Mouse (Mus musculus) liver, adult 2 months (tissue): ENCODE measurements around the gene Olfr1058. TPM values are rescaled to one million over a fixed set of nuclear protein-coding genes. Genes with fewer than 3 reads are reported as not detected.
"Not testable (repeated sequence)": the region's sequence is repeated elsewhere in the genome, so short reads cannot be mapped to it uniquely, and the experiment has no call there.

Experiments used
- DNase-seq: peaks from one replicate; pipeline ENCODE4 v3.0.0-alpha.2; 2011; ENCODE audit warnings: low read depth, low spot score; ENCODE audit errors: extremely low read depth
- H3K27ac ChIP-seq: fragments of 200-500 bp; replicated peaks from 2 replicates; pipeline ENCODE4 v1.5.1; 2012; ENCODE audit warnings: low read depth, mild to moderate bottlenecking, control low read depth, inconsistent platforms, low read length; ENCODE audit not compliant: insufficient read depth
- H3K27me3 ChIP-seq: fragments of 200-500 bp; 2 replicates; pipeline ENCODE4 v1.6.1; 2012; ENCODE audit warnings: mild to moderate bottlenecking, moderate library complexity, low read length, inconsistent platforms; ENCODE audit not compliant: control insufficient read depth, insufficient read depth
- H3K36me3 ChIP-seq: fragments of 200-500 bp; 2 replicates; pipeline ENCODE4 v1.6.1; 2012; ENCODE audit warnings: low read length, inconsistent platforms; ENCODE audit not compliant: control insufficient read depth, insufficient read depth
- H3K4me1 ChIP-seq: fragments of 200-500 bp; 2 replicates; pipeline ENCODE4 v1.6.1; 2011; ENCODE audit warnings: low read length; ENCODE audit not compliant: control insufficient read depth, insufficient read depth
- H3K4me3 ChIP-seq: fragments of 200-500 bp; 2 replicates; pipeline ENCODE4 v1.5.1; 2011; ENCODE audit warnings: low read depth, mild to moderate bottlenecking, control low read depth, low read length, moderate library complexity; ENCODE audit not compliant: insufficient read depth
- H3K79me2 ChIP-seq: fragments of 200-500 bp; 2 replicates; pipeline ENCODE4 v1.6.1; 2012; ENCODE audit warnings: inconsistent platforms, mild to moderate bottlenecking, low read length, moderate library complexity; ENCODE audit not compliant: control insufficient read depth, insufficient read depth
- H3K9ac ChIP-seq: fragments of 200-500 bp; 2 replicates; pipeline ENCODE4 v1.6.1; 2012; ENCODE audit warnings: low read depth, mild to moderate bottlenecking, control low read depth, inconsistent platforms, low read length
- CTCF ChIP-seq: fragments of 200-500 bp; IDR thresholded peaks from 2 replicates; pipeline ENCODE4 v1.5.1; 2011; ENCODE audit warnings: low read depth, low read length, control low read depth
- POLR2A ChIP-seq: fragments of 200-500 bp; IDR thresholded peaks from 2 replicates; pipeline ENCODE4 v1.6.1; 2011; ENCODE audit warnings: low read length, control low read depth; ENCODE audit not compliant: insufficient read depth; ENCODE audit errors: extremely low read depth
- WGBS: fragments of 180-500 bp; shearing (Covaris S2); methylation state at CpG from one replicate; pipeline ENCODE4 v1.1.7; 2018; 5-methylcytosine and 5-hydroxymethylcytosine counted together
- polyA plus RNA-seq: library from polyadenylated mRNA; depleted of rRNA; stranded (reverse); fragments of >200 nt; gene quantifications from 2 replicates; pipeline ENCODE4 v1.2.3, GENCODE M21; 2012; rRNA removed
- total RNA-seq: library from RNA; depleted of rRNA; stranded (reverse); fragments of >200 nt; gene quantifications from 2 replicates; pipeline ENCODE4 v1.2.3, GENCODE M21; 2014; rRNA removed

Olfr1058 gene
- total and polyA plus RNA-seq, 2 experiments = not detected

DNA sequence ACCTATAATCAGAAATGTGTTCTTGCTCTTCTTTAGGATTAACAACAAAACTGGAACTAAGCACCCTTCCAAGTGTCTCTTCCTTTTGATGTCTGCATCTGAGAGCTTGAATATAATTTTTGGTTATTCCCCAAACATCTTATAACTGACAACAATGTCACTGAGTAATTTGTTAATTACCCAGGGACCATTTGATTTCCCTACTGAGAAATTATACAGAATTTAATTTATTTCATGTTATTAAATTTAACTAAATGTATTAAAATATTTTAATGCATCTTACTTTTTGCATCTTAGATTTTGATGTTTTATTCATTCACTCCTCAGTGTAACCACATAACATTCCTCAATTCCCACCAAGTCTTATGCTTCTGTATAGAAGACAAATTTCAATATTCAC is 26.0 kb downstream of the Olfr1058 start, which contains the start of gene Olfr1056:
Gene Olfr1056 (minus strand): TSS at position 101 of the 400 bp plus-strand sequence.
- Histone ChIP-seq H3K79me2 (no peaks in the 10 kb centered on the region), H3K36me3 (no peaks in the 10 kb centered on the region), H3K9ac (no peak within 1 kb of the TSS), H3K27ac (no peak within 1 kb of the TSS), H3K27me3 (no peaks in the 10 kb centered on the region), H3K4me1 (no peaks in the 10 kb centered on the region), H3K4me3 (no peak within 1 kb of the TSS)
- no peak for DNase-seq
- TF ChIP-seq CTCF = no peak

DNA sequence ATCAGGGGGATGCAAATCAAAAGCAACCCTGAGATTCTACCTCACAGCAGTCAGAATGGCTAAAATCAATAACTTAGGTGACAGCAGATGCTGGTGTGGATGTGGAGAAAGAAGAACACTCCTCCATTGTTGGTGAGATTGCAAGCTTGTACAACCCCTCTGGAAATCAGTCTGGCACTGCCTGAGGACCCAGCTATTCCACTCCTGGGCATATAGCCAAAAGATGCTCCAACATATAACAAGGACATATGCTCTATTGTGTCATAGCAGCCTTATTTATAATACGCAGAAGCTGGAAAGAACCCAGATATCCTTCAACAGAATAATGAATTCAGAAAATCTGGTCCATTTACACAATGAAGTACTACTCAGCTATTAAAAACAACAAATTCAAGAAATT is 36.6 kb downstream of the Olfr1058 start:
- H3K9ac ChIP-seq, H3K27ac ChIP-seq, H3K27me3 ChIP-seq, H3K36me3 ChIP-seq, H3K4me3 ChIP-seq, H3K4me1 ChIP-seq, DNase-seq, H3K79me2 ChIP-seq: not testable (repeated sequence)
- 100% methylated on average over 1 of the region's 1 CpGs for WGBS

DNA sequence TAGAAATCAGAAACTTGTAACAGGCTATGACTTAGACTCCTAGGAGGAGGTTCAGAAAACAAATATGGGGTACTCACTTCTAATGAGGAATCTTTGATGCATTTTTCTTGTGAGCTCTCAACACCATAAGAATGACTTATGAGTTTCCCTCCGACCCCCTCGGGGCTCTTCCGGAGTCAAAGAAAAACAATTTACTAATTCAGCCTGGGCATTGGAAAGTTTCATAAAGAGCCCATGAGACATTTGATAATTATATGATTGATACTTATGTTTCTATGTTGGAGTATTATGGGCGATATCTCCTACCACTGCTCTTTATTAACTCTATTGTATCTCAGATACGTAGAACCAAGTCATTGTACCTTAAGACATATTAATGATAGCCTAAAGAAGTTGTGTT is 38.2 kb downstream of the Olfr1058 start, which contains the start of gene Olfr1055:
Gene Olfr1055 (minus strand): TSS at position 101 of the 400 bp plus-strand sequence.
- DNase-seq = no peak
- H3K4me1 ChIP-seq = no peaks in the 10 kb centered on the region
- 85% methylated on average over 5 of the region's 5 CpGs for WGBS
- no peak within 1 kb of the TSS for H3K9ac ChIP-seq
- H3K36me3 ChIP-seq = no peaks in the 10 kb centered on the region
- H3K27me3 ChIP-seq = no peaks in the 10 kb centered on the region
- no peaks in the 10 kb centered on the region for H3K79me2 ChIP-seq
- no peak within 1 kb of the TSS for H3K4me3 ChIP-seq
- H3K27ac ChIP-seq = no peak within 1 kb of the TSS
- no peak for TF ChIP-seq POLR2A
- no peak for TF ChIP-seq CTCF

DNA sequence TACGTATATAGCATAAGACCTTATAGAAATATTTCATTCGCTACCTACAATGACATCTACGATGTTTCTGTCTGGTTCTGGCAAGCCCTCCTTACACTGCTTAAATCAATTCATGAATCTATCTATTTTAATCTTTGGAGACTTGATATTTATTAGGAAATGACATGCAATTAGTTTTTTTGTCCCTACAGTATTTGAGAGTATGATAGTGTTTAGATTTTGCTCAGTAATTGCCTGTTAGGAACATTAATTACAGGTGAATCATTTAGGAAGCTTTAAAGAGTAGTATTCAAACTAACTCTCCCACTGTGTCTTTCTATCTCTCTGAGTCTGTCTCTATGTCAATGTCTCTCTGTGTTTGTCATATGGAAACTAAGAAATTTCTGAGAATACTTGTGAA is 53.0 kb downstream of the Olfr1058 start, which contains the start of gene Olfr1054:
Gene Olfr1054 (minus strand): TSS at position 101 of the 400 bp plus-strand sequence.
- no peaks in the 10 kb centered on the region for H3K4me1 ChIP-seq
- H3K79me2 ChIP-seq = no peaks in the 10 kb centered on the region
- no peaks in the 10 kb centered on the region for H3K36me3 ChIP-seq
- no peak within 1 kb of the TSS for H3K4me3 ChIP-seq
- 83% methylated on average over 3 of the region's 3 CpGs for WGBS
- H3K27me3 ChIP-seq = no peaks in the 10 kb centered on the region
- TF ChIP-seq CTCF (no peak), POLR2A (no peak)
- no peak within 1 kb of the TSS for H3K9ac ChIP-seq
- no peak for DNase-seq
- H3K27ac ChIP-seq = no peak within 1 kb of the TSS

Other genes with a start within 250 kb of the Olfr1058 start
- not detected in 2 replicates for gene Olfr1040, start 241.8 kb downstream of the Olfr1058 start, total RNA-seq
- not detected in 2 replicates for gene Olfr1040, start 241.8 kb downstream of the Olfr1058 start, polyA plus RNA-seq
- not detected in 2 replicates for gene Olfr1042, start 226.7 kb downstream of the Olfr1058 start, total RNA-seq
- not detected in 2 replicates for gene Olfr1042, start 226.7 kb downstream of the Olfr1058 start, polyA plus RNA-seq
- not detected in 2 replicates for gene Olfr1043, start 221.0 kb downstream of the Olfr1058 start, total RNA-seq
- not detected in 2 replicates for gene Olfr1043, start 221.0 kb downstream of the Olfr1058 start, polyA plus RNA-seq
- gene Olfr1044, start 210.7 kb downstream of the Olfr1058 start, total RNA-seq = not detected in 2 replicates
- gene Olfr1044, start 210.7 kb downstream of the Olfr1058 start, polyA plus RNA-seq = not detected in 2 replicates
- gene Olfr52, start 202.9 kb downstream of the Olfr1058 start, total RNA-seq = not detected in 2 replicates
- not detected in 2 replicates for gene Olfr52, start 202.9 kb downstream of the Olfr1058 start, polyA plus RNA-seq
- gene Olfr1045, start 185.6 kb downstream of the Olfr1058 start, total RNA-seq = not detected in 2 replicates
- gene Olfr1045, start 185.6 kb downstream of the Olfr1058 start, polyA plus RNA-seq = not detected in 2 replicates
- not detected in 2 replicates for gene Olfr1046, start 169.2 kb downstream of the Olfr1058 start, total RNA-seq
- not detected in 2 replicates for gene Olfr1046, start 169.2 kb downstream of the Olfr1058 start, polyA plus RNA-seq
- not detected in 2 replicates for gene Olfr1047, start 157.2 kb downstream of the Olfr1058 start, total RNA-seq
- not detected in 2 replicates for gene Olfr1047, start 157.2 kb downstream of the Olfr1058 start, polyA plus RNA-seq
- gene Olfr1048, start 148.3 kb downstream of the Olfr1058 start, total RNA-seq = not detected in 2 replicates
- not detected in 2 replicates for gene Olfr1048, start 148.3 kb downstream of the Olfr1058 start, polyA plus RNA-seq
- gene Olfr1049, start 130.2 kb downstream of the Olfr1058 start, total RNA-seq = not detected in 2 replicates
- not detected in 2 replicates for gene Olfr1049, start 130.2 kb downstream of the Olfr1058 start, polyA plus RNA-seq
- gene Olfr1051, start 109.5 kb downstream of the Olfr1058 start, total RNA-seq = not detected in 2 replicates
- not detected in 2 replicates for gene Olfr1051, start 109.5 kb downstream of the Olfr1058 start, polyA plus RNA-seq
- not detected in 2 replicates for gene Olfr1052, start 96.1 kb downstream of the Olfr1058 start, total RNA-seq
- gene Olfr1052, start 96.1 kb downstream of the Olfr1058 start, polyA plus RNA-seq = not detected in 2 replicates
- not detected in 2 replicates for gene Olfr1053, start 73.3 kb downstream of the Olfr1058 start, total RNA-seq
- not detected in 2 replicates for gene Olfr1053, start 73.3 kb downstream of the Olfr1058 start, polyA plus RNA-seq
- not detected in 2 replicates for gene Olfr1054, start 53.1 kb downstream of the Olfr1058 start, total RNA-seq
- gene Olfr1054, start 53.1 kb downstream of the Olfr1058 start, polyA plus RNA-seq = not detected in 2 replicates
- not detected in 2 replicates for gene Olfr1055, start 38.3 kb downstream of the Olfr1058 start, total RNA-seq
- not detected in 2 replicates for gene Olfr1055, start 38.3 kb downstream of the Olfr1058 start, polyA plus RNA-seq
- not detected in 2 replicates for gene Olfr1056, start 26.1 kb downstream of the Olfr1058 start, total RNA-seq
- gene Olfr1056, start 26.1 kb downstream of the Olfr1058 start, polyA plus RNA-seq = not detected in 2 replicates
- not detected in 2 replicates for gene Olfr1057, start 10.2 kb downstream of the Olfr1058 start, total RNA-seq
- not detected in 2 replicates for gene Olfr1057, start 10.2 kb downstream of the Olfr1058 start, polyA plus RNA-seq
- gene Olfr1061, start 25.5 kb upstream of the Olfr1058 start, total RNA-seq = not detected in 2 replicates
- not detected in 2 replicates for gene Olfr1061, start 25.5 kb upstream of the Olfr1058 start, polyA plus RNA-seq
- gene Olfr1062, start 38.2 kb upstream of the Olfr1058 start, total RNA-seq = not detected in 2 replicates
- not detected in 2 replicates for gene Olfr1062, start 38.2 kb upstream of the Olfr1058 start, polyA plus RNA-seq
- not detected in 2 replicates for gene Olfr1065, start 62.0 kb upstream of the Olfr1058 start, total RNA-seq
- not detected in 2 replicates for gene Olfr1065, start 62.0 kb upstream of the Olfr1058 start, polyA plus RNA-seq
- gene Olfr1066, start 67.7 kb upstream of the Olfr1058 start, total RNA-seq = not detected in 2 replicates
- not detected in 2 replicates for gene Olfr1066, start 67.7 kb upstream of the Olfr1058 start, polyA plus RNA-seq
- gene Olfr228, start 98.8 kb upstream of the Olfr1058 start, total RNA-seq = not detected in 2 replicates
- not detected in 2 replicates for gene Olfr228, start 98.8 kb upstream of the Olfr1058 start, polyA plus RNA-seq
- not detected in 2 replicates for gene Olfr1076, start 119.9 kb upstream of the Olfr1058 start, total RNA-seq
- gene Olfr1076, start 119.9 kb upstream of the Olfr1058 start, polyA plus RNA-seq = not detected in 2 replicates
- not detected in 2 replicates for gene Olfr1079, start 153.9 kb upstream of the Olfr1058 start, total RNA-seq
- not detected in 2 replicates for gene Olfr1079, start 153.9 kb upstream of the Olfr1058 start, polyA plus RNA-seq
- not detected in 2 replicates for gene Olfr1080, start 169.7 kb upstream of the Olfr1058 start, total RNA-seq
- gene Olfr1080, start 169.7 kb upstream of the Olfr1058 start, polyA plus RNA-seq = not detected in 2 replicates
- gene Olfr1082, start 210.4 kb upstream of the Olfr1058 start, total RNA-seq = not detected in 2 replicates
- not detected in 2 replicates for gene Olfr1082, start 210.4 kb upstream of the Olfr1058 start, polyA plus RNA-seq